Mouse (Mus musculus) CH12.LX (cell line): ENCODE results near the gene C130032M10Rik. TPM values are rescaled to one million over a fixed set of nuclear protein-coding genes. Genes with fewer than 3 reads are reported as not detected.

Source experiments
- DNase-seq: peaks from one replicate; pipeline ENCODE4 v3.0.0-alpha.2; 2013; ENCODE audit errors: extremely low read depth
- H3K27ac ChIP-seq: 2 replicates; pipeline ENCODE4 v1.5.1; 2012; ENCODE audit warnings: low read depth, mild to moderate bottlenecking, control low read depth, moderate library complexity; ENCODE audit not compliant: insufficient read depth
- H3K27me3 ChIP-seq: replicated peaks from 2 replicates; pipeline ENCODE3; 2012; ENCODE audit warnings: inconsistent platforms
- H3K36me3 ChIP-seq, 2 experiments: replicated peaks in 1 of 2; 2 replicates each; pipeline versions ENCODE3 to v1.6.1; 2012; ENCODE audit warnings: inconsistent platforms in 1 of 2, low read length in 1 of 2, mild to moderate bottlenecking in 1 of 2, mixed read lengths in 1 of 2, moderate library complexity in 1 of 2; ENCODE audit not compliant: control insufficient read depth in 1 of 2, insufficient read depth in 1 of 2
- H3K4me1 ChIP-seq, 2 experiments: 2 replicates each; pipeline ENCODE4 v1.6.1; 2012; ENCODE audit warnings: inconsistent platforms in 1 of 2, moderate library complexity in 1 of 2; ENCODE audit not compliant: insufficient read depth in 2 of 2, control insufficient read depth in 1 of 2
- H3K4me2 ChIP-seq: 2 replicates; pipeline ENCODE4 v1.6.1; 2012; ENCODE audit warnings: low read depth, mild to moderate bottlenecking, control low read depth; ENCODE audit not compliant: poor library complexity, insufficient read depth, severe bottlenecking
- H3K4me3 ChIP-seq, 3 experiments: fragments of 150-350 bp in 1 of 3; sonication (generic) in 1 of 3; replicated peaks in 1 of 3; 2 replicates each; pipeline versions ENCODE3 to v1.5.1; 2011 to 2012; ENCODE audit warnings: low read depth in 2 of 3, low read length in 2 of 3, mild to moderate bottlenecking in 2 of 3, moderate library complexity in 2 of 3, control low read depth in 1 of 3, improper control_type of control experiment in 1 of 3, inconsistent platforms in 1 of 3, mixed read lengths in 1 of 3; ENCODE audit not compliant: poor library complexity in 1 of 3
- H3K79me2 ChIP-seq: replicated peaks from 2 replicates; pipeline ENCODE4 v1.6.1; 2012; ENCODE audit warnings: mild to moderate bottlenecking, moderate library complexity; ENCODE audit not compliant: control insufficient read depth, poor library complexity, insufficient read depth, severe bottlenecking; ENCODE audit errors: extremely low read depth
- H3K9ac ChIP-seq: 2 replicates; pipeline ENCODE4 v1.6.1; 2012; ENCODE audit warnings: low read depth, mild to moderate bottlenecking, control low read depth, moderate library complexity; ENCODE audit not compliant: insufficient read depth
- H3K9me3 ChIP-seq: replicated peaks from 2 replicates; pipeline ENCODE3; 2012; ENCODE audit warnings: low read length, inconsistent platforms, mixed read lengths
- BHLHE40 ChIP-seq: IDR thresholded peaks from 2 replicates; pipeline ENCODE4 v1.6.1; 2011; ENCODE audit warnings: mild to moderate bottlenecking, low read depth, low read length, improper control_type of control experiment
- CHD1 ChIP-seq: IDR thresholded peaks from 2 replicates; pipeline ENCODE4 v1.6.1; 2012; ENCODE audit warnings: low read depth, low read length, improper control_type of control experiment, inconsistent platforms
- CHD2 ChIP-seq: IDR thresholded peaks from 2 replicates; pipeline ENCODE4 v1.6.1; 2011; ENCODE audit warnings: low read length, improper control_type of control experiment
- CTCF ChIP-seq, 2 experiments: IDR thresholded peaks in 1 of 2; conservative IDR thresholded peaks in 1 of 2; 2 replicates each; pipeline ENCODE4 v1.5.1; 2011 to 2012; ENCODE audit warnings: low read depth in 2 of 2, low read length in 2 of 2, improper control_type of control experiment in 1 of 2, inconsistent platforms in 1 of 2, mild to moderate bottlenecking in 1 of 2, moderate library complexity in 1 of 2
- EP300 ChIP-seq: IDR thresholded peaks from 2 replicates; pipeline ENCODE4 v1.6.1; 2011; ENCODE audit warnings: low read length, improper control_type of control experiment
- ETS1 ChIP-seq: conservative IDR thresholded peaks from 2 replicates; pipeline ENCODE4 v1.6.1; 2012; ENCODE audit warnings: low read depth, mild to moderate bottlenecking, inconsistent platforms, low read length, improper control_type of control experiment, moderate library complexity
- HCFC1 ChIP-seq: IDR thresholded peaks from 2 replicates; pipeline ENCODE4 v1.6.1; 2012; ENCODE audit warnings: low read depth, mild to moderate bottlenecking, inconsistent platforms, low read length, improper control_type of control experiment
- IRF4 ChIP-seq: IDR thresholded peaks from 2 replicates; pipeline ENCODE4 v1.6.1; 2014; ENCODE audit warnings: low read depth, mild to moderate bottlenecking, inconsistent platforms, low read length, improper control_type of control experiment
- JUN ChIP-seq: IDR thresholded peaks from 2 replicates; pipeline ENCODE4 v1.6.1; 2011; ENCODE audit warnings: low read depth, mild to moderate bottlenecking, low read length, improper control_type of control experiment, moderate library complexity; ENCODE audit not compliant: insufficient read depth
- JUND ChIP-seq: conservative IDR thresholded peaks from 2 replicates; pipeline ENCODE4 v1.6.1; 2011; ENCODE audit warnings: low read depth, low read length, improper control_type of control experiment
- KAT2A ChIP-seq: IDR thresholded peaks from 2 replicates; pipeline ENCODE4 v1.6.1; 2012; ENCODE audit warnings: low read length, improper control_type of control experiment, inconsistent platforms; ENCODE audit not compliant: insufficient replicate concordance
- MAFK ChIP-seq: IDR thresholded peaks from 2 replicates; pipeline ENCODE4 v1.6.1; 2011; ENCODE audit warnings: low read length, improper control_type of control experiment; ENCODE audit not compliant: insufficient replicate concordance
- MAZ ChIP-seq: IDR thresholded peaks from 2 replicates; pipeline ENCODE4 v1.6.1; 2012; ENCODE audit warnings: low read depth, mild to moderate bottlenecking, inconsistent platforms, low read length, improper control_type of control experiment, moderate library complexity
- MEF2A ChIP-seq: IDR thresholded peaks from 2 replicates; pipeline ENCODE4 v1.6.1; 2014; ENCODE audit warnings: low read depth, mild to moderate bottlenecking, inconsistent platforms, low read length, improper control_type of control experiment, borderline replicate concordance
- MXI1 ChIP-seq: IDR thresholded peaks from 2 replicates; pipeline ENCODE4 v1.6.1; 2011; ENCODE audit warnings: mild to moderate bottlenecking, low read depth, low read length, improper control_type of control experiment
- MYC ChIP-seq: IDR thresholded peaks from 2 replicates; pipeline ENCODE4 v1.6.1; 2011; ENCODE audit warnings: low read depth, mild to moderate bottlenecking, improper control_type of control experiment, low read length
- POLR2A ChIP-seq: IDR thresholded peaks from 2 replicates; pipeline ENCODE4 v1.6.1; 2011; ENCODE audit warnings: low read depth, mild to moderate bottlenecking, improper control_type of control experiment, low read length
- POLR2AphosphoS2 ChIP-seq: IDR thresholded peaks from 2 replicates; pipeline ENCODE4 v1.6.1; 2011; ENCODE audit warnings: low read depth, low read length, improper control_type of control experiment
- RAD21 ChIP-seq: IDR thresholded peaks from 2 replicates; pipeline ENCODE4 v1.6.1; 2011; ENCODE audit warnings: low read depth, mild to moderate bottlenecking, low read length, improper control_type of control experiment, moderate library complexity
- SIN3A ChIP-seq: IDR thresholded peaks from 2 replicates; pipeline ENCODE4 v1.6.1; 2012; ENCODE audit warnings: low read length, improper control_type of control experiment, inconsistent platforms
- SMC3 ChIP-seq: IDR thresholded peaks from 2 replicates; pipeline ENCODE4 v1.6.1; 2011; ENCODE audit warnings: low read depth, low read length, improper control_type of control experiment
- TBP ChIP-seq: conservative IDR thresholded peaks from 2 replicates; pipeline ENCODE4 v1.6.1; 2011; ENCODE audit warnings: low read depth, low read length, improper control_type of control experiment
- TCF12 ChIP-seq: IDR thresholded peaks from 2 replicates; pipeline ENCODE4 v1.6.1; 2014; ENCODE audit warnings: low read depth, mild to moderate bottlenecking, inconsistent platforms, low read length, improper control_type of control experiment
- UBTF ChIP-seq: IDR thresholded peaks from 2 replicates; pipeline ENCODE4 v1.6.1; 2012; ENCODE audit warnings: low read depth, mild to moderate bottlenecking, inconsistent platforms, low read length, improper control_type of control experiment, moderate library complexity
- USF1 ChIP-seq: IDR thresholded peaks from 2 replicates; pipeline ENCODE4 v1.6.1; 2014; ENCODE audit warnings: low read depth, mild to moderate bottlenecking, inconsistent platforms, low read length, improper control_type of control experiment
- ZKSCAN1 ChIP-seq: IDR thresholded peaks from 2 replicates; pipeline ENCODE4 v1.6.1; 2012; ENCODE audit warnings: low read depth, inconsistent platforms, low read length, improper control_type of control experiment, borderline replicate concordance
- ZMIZ1 ChIP-seq: IDR thresholded peaks from 2 replicates; pipeline ENCODE4 v1.6.1; 2012; ENCODE audit warnings: low read depth, mild to moderate bottlenecking, inconsistent platforms, low read length, improper control_type of control experiment
- ZNF384 ChIP-seq: IDR thresholded peaks from 2 replicates; pipeline ENCODE4 v1.6.1; 2012; ENCODE audit warnings: low read depth, low read length, improper control_type of control experiment, inconsistent platforms
- dilution Hi-C: fragments of 300-500 bp; cut with MboI; formaldehyde crosslinking; loops from 2 replicates; pipeline ENCODE4 v1.14.3; 2020; ENCODE audit warnings: low sequenced_read_pairs; ENCODE audit not compliant: extremely low pct_unique_long_range_greater_than_20kb, extremely low pct_ligation_motif_present
- in situ Hi-C: fragments of 300-500 bp; cut with MboI; formaldehyde crosslinking; loops from 3 replicates; pipeline ENCODE4 v1.14.3; 2019; ENCODE audit warnings: low sequenced_read_pairs, low pct_ligation_motif_present, low pct_unique_long_range_greater_than_20kb, mixed read lengths
- polyA plus RNA-seq: library from polyadenylated mRNA; unstranded; fragments of >175 nt; gene quantifications from 2 replicates; pipeline ENCODE4 v1.2.1, GENCODE M21; 2012; ENCODE audit warnings: low read depth; ENCODE audit not compliant: insufficient read length
- total RNA-seq, 2 experiments: library from RNA; depleted of rRNA; stranded (reverse); fragments of 300-350 nt in 1 of 2; fragments of >200 nt in 1 of 2; gene quantifications; 2 replicates each; pipeline ENCODE4 v1.2.3; 2012 to 2014

Gene C130032M10Rik
- total and polyA plus RNA-seq, 3 experiments: not detected

- TF ChIP-seq MAFK (no peak), HCFC1 (no peak), TBP (no peak)
Observed at GRCm38 (mm10) chr9:114468217-114468616, 47.3 kb upstream of the C130032M10Rik start (continued).

GRCm38 (mm10) chr9:114468701-114469100 lies 46.8 kb upstream of the C130032M10Rik start:
- Histone ChIP-seq H3K4me2 (no peak overlapping the region), H3K27ac (no peak overlapping the region), H3K4me3 (no peak overlapping the region), H3K79me2 (no peaks in the 10 kb centered on the region), H3K27me3 (no peaks in the 10 kb centered on the region), H3K36me3 (peaks cover 23 to 81% of the 10 kb centered on the region in 2 experiments), H3K9me3 (peaks cover 10% of the 10 kb centered on the region), H3K9ac (no peak overlapping the region), H3K4me1 (peaks cover 29 to 73% of the 10 kb centered on the region in 2 experiments)
- DNase-seq: no peak
- TF ChIP-seq CTCF (conservative IDR thresholded peaks at IDR 0.05 in 1 of 2, IDR thresholded peaks at IDR 0.05 in 1 of 2; ENCODE audit: low read depth in 2 of 2, low read length in 2 of 2): peak in 1 of 2 experiments; percentile 30; a peak in 1 of 4 replicates
- TF ChIP-seq ETS1: no peak
- TF ChIP-seq RAD21: no peak; the same call in 1 of the 2 replicates
- no peak for TF ChIP-seq KAT2A
- TF ChIP-seq POLR2A: no peak
- no peak for TF ChIP-seq TCF12
- no peak for TF ChIP-seq MAZ
- dilution Hi-C loops (no loop called here), in situ Hi-C loops (no loop called here)

GRCm38 (mm10) chr9:114471892-114472291 lies 43.6 kb upstream of the C130032M10Rik start:
- H3K27ac ChIP-seq: no peak overlapping the region
- H3K79me2 ChIP-seq: no peaks in the 10 kb centered on the region
- no peaks in the 10 kb centered on the region for H3K27me3 ChIP-seq
- TF ChIP-seq MXI1 (no peak), POLR2A (no peak), ZMIZ1 (no peak), SIN3A (no peak), RAD21 (no peak), TBP (no peak), POLR2AphosphoS2 (no peak), ETS1 (no peak), UBTF (no peak), KAT2A (no peak), BHLHE40 (peak; percentile 21; the same call in 1 of the 2 replicates), JUND (0 out of 2 replicates have a peak, but pooled peaks have one; percentile 8), MYC (no peak), SMC3 (no peak), MAZ (no peak), CHD2 (no peak), ZKSCAN1 (no peak), CHD1 (no peak), IRF4 (peak; percentile 22; the same call in 1 of the 2 replicates), CTCF (conservative IDR thresholded peaks at IDR 0.05 in 1 of 2, IDR thresholded peaks at IDR 0.05 in 1 of 2; ENCODE audit: low read depth in 2 of 2, low read length in 2 of 2) (no peak), MEF2A (peak; percentile 37; the same call in 1 of the 2 replicates), USF1 (no peak), ZNF384 (no peak), EP300 (peak; percentile 66), JUN (no peak)
- no peak overlapping the region for H3K4me2 ChIP-seq
- no peak for DNase-seq
- H3K4me1 ChIP-seq: peaks cover 20 to 67% of the 10 kb centered on the region in 2 experiments
- H3K9me3 ChIP-seq: peaks cover 9% of the 10 kb centered on the region
- H3K9ac ChIP-seq: no peak overlapping the region
- H3K36me3 ChIP-seq: peaks cover 16 to 73% of the 10 kb centered on the region in 2 experiments
- in situ Hi-C loops: no loop called here
- dilution Hi-C loops: no loop called here
- H3K4me3 ChIP-seq: no peak overlapping the region
